In genomic region chr15:89591723-89592455, GRCm38 (mm10) we compare ENCODE assay signal across 8 mouse cellular contexts. TPM values are rescaled to one million over a fixed set of nuclear protein-coding genes. Genes with fewer than 3 reads are reported as not detected.
DNase-seq lines count a peak whose midpoint lies in the region; ATAC-seq lines count a peak whose summit lies in the region.

TSS of gene Rabl2 (minus strand) at chr15:89591923.

- H3K27ac ChIP-seq in brown adipose tissue, adult 24 weeks (replicated peaks; ENCODE audit: low read depth, low read length) = no peak within 1 kb of the TSS
- no peak within 1 kb of the TSS for H3K27ac ChIP-seq in heart, embryonic 13.5 days (replicated peaks)
- no peak within 1 kb of the TSS for H3K27ac ChIP-seq in liver, embryonic 12.5 days
- H3K27ac ChIP-seq in stomach, embryonic 15.5 days = peak within 1 kb of the TSS; percentile 8; the same call in 1 of the 2 replicates

- peak within 1 kb of the TSS; percentile 91 for H3K9ac ChIP-seq in heart, embryonic 13.5 days
- H3K9ac ChIP-seq in liver, embryonic 12.5 days = peak within 1 kb of the TSS; percentile 68
- H3K9ac ChIP-seq in stomach, embryonic 15.5 days = peak within 1 kb of the TSS; percentile 45

- H3K36me3 ChIP-seq in heart, embryonic 13.5 days = peaks cover 11% of the 10 kb centered on the region
- no peaks in the 10 kb centered on the region for H3K36me3 ChIP-seq in liver, embryonic 12.5 days
- no peaks in the 10 kb centered on the region for H3K36me3 ChIP-seq in stomach, embryonic 15.5 days

- H3K27me3 ChIP-seq in heart, embryonic 13.5 days (replicated peaks) = no peaks in the 10 kb centered on the region
- H3K27me3 ChIP-seq in liver, embryonic 12.5 days (replicated peaks) = no peaks in the 10 kb centered on the region; the same call in 1 of the 2 replicates
- no peaks in the 10 kb centered on the region for H3K27me3 ChIP-seq in stomach, embryonic 15.5 days (replicated peaks)

- H3K4me2 ChIP-seq in heart, embryonic 13.5 days = peak within 1 kb of the TSS; percentile 91
- H3K4me2 ChIP-seq in liver, embryonic 12.5 days = peak within 1 kb of the TSS; percentile 74
- H3K4me2 ChIP-seq in stomach, embryonic 15.5 days = peak within 1 kb of the TSS; percentile 86

- H3K9me3 ChIP-seq in heart, embryonic 13.5 days = no peaks in the 10 kb centered on the region
- no peaks in the 10 kb centered on the region for H3K9me3 ChIP-seq in liver, embryonic 12.5 days (replicated peaks)
- H3K9me3 ChIP-seq in stomach, embryonic 15.5 days = no peaks in the 10 kb centered on the region

- peak; percentile 86 for DNase-seq in CD4-positive, CD25-positive, alpha-beta regulatory T cell, adult 2 months (ENCODE audit: low read depth, low spot score)
- peak; percentile 5 for DNase-seq in fat pad, adult 2 months (ENCODE audit: extremely low read depth, low read depth, low spot score)
- DNase-seq in kidney, postnatal 10 days = peak; percentile 94
- DNase-seq in natural killer cell, adult 2 months (ENCODE audit: low spot score in 2 of 2) = peak; percentile 81 to 84

- H3K4me1 ChIP-seq in brown adipose tissue, adult 24 weeks (ENCODE audit: control insufficient read depth, insufficient read depth, insufficient read length, low read length) = 0 out of 2 replicates have a peak, but pooled peaks cover 2% of the 10 kb centered on the region
- H3K4me1 ChIP-seq in heart, embryonic 13.5 days = peaks cover 10% of the 10 kb centered on the region
- peaks cover 19% of the 10 kb centered on the region for H3K4me1 ChIP-seq in liver, embryonic 12.5 days
- H3K4me1 ChIP-seq in stomach, embryonic 15.5 days = no peaks in the 10 kb centered on the region

- under 1% methylated on average over 35 of the region's 35 CpGs for WGBS in heart, embryonic 13.5 days
- 1% methylated on average over 35 of the region's 35 CpGs for WGBS in liver, embryonic 12.5 days (ENCODE audit: insufficient replicate concordance)
- WGBS in stomach, embryonic 15.5 days = under 1% methylated on average over 35 of the region's 35 CpGs

- H3K4me3 ChIP-seq in brown adipose tissue, adult 24 weeks (ENCODE audit: insufficient read depth, low read depth, low read length) = peak within 1 kb of the TSS; percentile 86
- peak within 1 kb of the TSS; percentile 91 for H3K4me3 ChIP-seq in heart, embryonic 13.5 days
- H3K4me3 ChIP-seq in liver, embryonic 12.5 days = peak within 1 kb of the TSS; percentile 72
- peak within 1 kb of the TSS; percentile 64 for H3K4me3 ChIP-seq in stomach, embryonic 15.5 days (replicated peaks)

- ATAC-seq in heart, embryonic 13.5 days (ENCODE audit: extremely low read depth, insufficient number of reproducible peaks, low FRiP score, low TSS enrichment) = peak; percentile 87; the same call in 1 of the 2 replicates
- peak; percentile 90 for ATAC-seq in liver, embryonic 12.5 days
- ATAC-seq in stomach, embryonic 15.5 days (ENCODE audit: insufficient read depth, low FRiP score, low read depth) = peak; percentile 93

RNA-seq across cellular contexts. Expression of gene Rabl2, which starts in this region (rescaled TPM):
- polyA plus RNA-seq in brown adipose tissue, adult 24 weeks (2012; ENCODE audit: insufficient read depth, insufficient read length, missing spikeins) = 2.7 and 4.4 TPM in 2 replicates
- polyA plus RNA-seq in heart, embryonic 13.5 days (2015; fragmentation: Nextera tagmentation; extraction: Ambion mirVana) = 19.2 and 21.4 TPM in 2 replicates
- polyA plus RNA-seq in liver, embryonic 12.5 days (2016; fragmentation: Nextera tagmentation; extraction: Ambion mirVana) = 10.3 and 11.2 TPM in 2 replicates
- polyA plus RNA-seq in stomach, embryonic 15.5 days (2015; fragmentation: Nextera tagmentation; extraction: Ambion mirVana) = 34.6 and 37.6 TPM in 2 replicates

Comparison
In these comparisons a context has a peak if more than half of its experiments do, and no peak if none do; other contexts are left out.
1. DNase-seq: peak in every context shown above with its lines; median percentile 94 in kidney, postnatal 10 days; 86 in CD4-positive, CD25-positive, alpha-beta regulatory T cell, adult 2 months; 82 in natural killer cell, adult 2 months; 5 in fat pad, adult 2 months.